Mouse (Mus musculus): ENCODE data around the gene Epha2.

DNA sequence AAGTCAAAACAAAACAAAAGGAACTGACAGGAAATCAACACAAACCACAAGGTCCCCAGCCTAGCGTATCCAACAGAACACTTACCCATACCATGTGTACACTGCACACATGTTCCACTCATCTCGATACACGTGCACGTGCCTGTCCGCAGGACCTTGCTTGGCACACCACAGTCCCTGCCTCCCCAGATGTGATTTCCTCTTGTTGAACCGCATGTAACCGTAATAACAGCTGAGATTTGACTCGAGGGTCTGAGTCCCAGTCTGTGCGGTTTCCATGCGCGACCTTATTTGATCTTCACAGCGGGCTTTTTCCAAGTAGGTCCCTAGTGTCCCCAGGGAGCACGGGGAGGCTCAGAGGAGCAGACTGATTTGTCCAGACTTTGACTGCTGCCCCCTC, 1.7 kb upstream of the Epha2 start:
- TF ChIP-seq CTCF (IDR thresholded peaks at IDR 0.05; ENCODE audit: low read depth) (no peak), EP300 (optimal IDR thresholded peaks at IDR 0.05) (no peak)

All from stomach, postnatal 0 days (tissue).